Mouse (Mus musculus): ENCODE results near the gene AI413582.
A peak's percentile ranks its signal among the peaks of the same experiment; 100 is the strongest.

Gene AI413582

DNA sequence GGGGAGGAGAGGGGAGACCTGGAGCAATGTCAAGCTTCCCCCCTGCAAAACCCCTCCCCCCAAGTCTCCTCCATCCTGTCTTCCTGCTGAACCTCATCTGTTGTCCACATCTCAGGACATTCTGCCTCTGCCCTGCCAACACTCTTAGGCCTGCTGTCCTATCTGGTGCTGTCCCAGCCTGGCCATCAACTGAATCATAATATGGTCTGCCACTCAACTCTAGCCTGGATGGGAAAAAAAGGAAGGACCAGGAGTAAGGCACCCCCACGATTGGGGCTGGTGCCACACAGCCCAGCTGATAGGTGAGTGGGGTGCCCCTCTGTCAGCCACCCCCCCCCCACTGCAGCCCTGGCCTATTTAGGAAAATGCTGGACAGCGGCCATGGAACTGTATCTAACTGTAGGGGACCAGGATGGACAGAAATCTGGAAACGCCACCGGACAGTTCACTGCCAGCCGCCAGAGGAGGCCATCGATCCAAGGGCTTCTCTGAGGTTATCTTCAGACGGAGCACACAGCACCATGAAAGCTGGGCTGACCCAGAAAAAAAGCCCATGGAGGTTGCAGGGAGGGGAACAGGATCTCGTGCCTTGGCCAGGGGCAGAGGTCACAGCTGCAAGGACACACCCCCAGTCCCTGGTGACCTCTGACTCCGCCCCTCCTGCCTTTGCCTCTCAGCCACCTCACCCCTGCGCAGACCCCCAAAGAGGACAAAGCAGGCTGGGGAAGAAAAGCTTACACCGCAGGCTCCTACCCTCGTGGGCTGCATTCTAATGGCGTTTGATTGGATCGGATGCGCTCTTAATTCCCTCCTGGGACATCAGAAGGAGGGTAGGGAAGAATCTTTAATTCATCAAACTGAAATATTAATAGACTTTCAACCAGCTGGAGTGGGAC, 46.6 kb downstream of the AI413582 start:
- no peak for DNase-seq (ENCODE audit: low spot score)

DNA sequence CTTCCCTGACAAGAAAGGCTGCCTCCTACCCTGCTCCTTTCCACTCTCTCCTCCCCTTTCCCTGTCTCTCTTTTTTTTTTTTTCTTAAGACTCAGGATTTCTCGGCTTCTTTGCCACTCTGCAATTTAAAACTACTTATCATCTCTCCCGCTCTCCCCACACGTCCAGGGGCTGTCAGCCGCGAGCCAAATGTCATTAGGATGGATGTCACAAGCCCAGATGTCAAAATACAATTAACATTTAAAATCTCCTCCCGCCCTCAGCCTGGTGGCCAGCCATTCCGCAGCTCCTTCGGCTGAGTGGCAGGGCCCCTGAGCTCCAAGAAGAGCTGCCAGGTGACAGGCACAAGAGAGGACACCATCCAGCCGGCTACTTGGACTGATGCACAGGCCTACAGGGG, 47.3 kb downstream of the AI413582 start:
- no peak for DNase-seq (ENCODE audit: low spot score)

DNA sequence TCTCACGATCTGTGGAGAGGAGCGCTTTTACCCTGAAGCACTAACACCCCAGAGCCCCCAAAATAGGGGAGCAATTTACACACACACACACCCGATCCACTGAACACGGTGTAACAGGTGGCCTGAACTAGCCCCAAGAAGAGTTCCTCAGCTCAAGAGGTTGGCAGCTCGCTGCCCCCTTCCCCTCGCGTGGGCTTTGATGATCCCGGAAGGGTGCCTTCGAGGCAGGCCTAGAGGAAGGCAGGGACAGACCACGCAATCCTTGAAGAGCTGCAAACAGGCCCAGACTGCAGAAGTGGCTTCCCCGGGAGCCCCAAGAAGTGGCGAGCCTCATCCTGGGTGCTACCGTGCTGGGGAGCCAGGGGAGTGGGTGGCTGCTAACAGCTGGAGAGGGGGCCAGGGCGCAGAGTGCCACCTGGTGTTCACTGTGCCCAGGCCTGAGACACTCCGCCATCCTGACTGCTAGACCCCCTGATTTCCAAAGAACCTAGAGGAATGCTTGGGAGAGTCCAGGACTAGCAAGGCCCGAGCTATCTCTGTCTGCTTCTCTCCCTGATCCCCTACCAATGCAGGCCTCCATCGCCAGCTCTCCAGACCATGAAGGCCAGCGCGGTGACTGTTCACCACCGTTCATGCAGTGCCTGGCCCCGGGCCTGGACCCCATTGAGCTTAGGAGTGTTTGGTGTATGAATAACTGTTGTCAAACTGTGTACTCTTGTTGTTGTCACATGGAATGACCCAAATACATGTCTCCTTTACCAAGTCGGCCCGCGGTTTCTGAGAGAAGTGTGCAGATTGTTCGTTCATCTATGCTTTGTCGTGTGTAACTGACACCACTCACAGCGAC, 51.4 kb downstream of the AI413582 start:
- DNase-seq (ENCODE audit: low spot score): peak; percentile 52

Measured in retina, embryonic 14.5 days (tissue).